Mouse (Mus musculus): ENCODE measurements around the gene Rsrc1. TPM values are rescaled to one million over a fixed set of nuclear protein-coding genes. Genes with fewer than 3 reads are reported as not detected.

Gene Rsrc1
- polyA plus RNA-seq, 1 experiment, result 12.9 TPM

GRCm38 (mm10) chr3:67144952-67145351 is 163.8 kb downstream of the Rsrc1 start:
- no peaks in the 10 kb centered on the region for H3K36me3 ChIP-seq (ENCODE audit: control insufficient read depth, insufficient read depth)
- TF ChIP-seq POLR2AphosphoS2 (IDR thresholded peaks at IDR 0.05; ENCODE audit: insufficient read length, low read depth) (no peak), MYOD1 (IDR thresholded peaks at IDR 0.05; ENCODE audit: control insufficient read depth in 1 of 3, insufficient read length in 2 of 3, low read depth in 2 of 3) (no peak), TCF3 (IDR thresholded peaks at IDR 0.05; ENCODE audit: insufficient read length, low read depth) (no peak), MYOG (IDR thresholded peaks at IDR 0.05; ENCODE audit: control insufficient read depth in 1 of 3, insufficient read depth in 1 of 3, insufficient read length in 2 of 3, low read depth in 2 of 3) (no peak), USF1 (IDR thresholded peaks at IDR 0.05; ENCODE audit: low read depth) (no peak), CEBPB (IDR thresholded peaks at IDR 0.05; ENCODE audit: insufficient read depth, poor library complexity, severe bottlenecking) (no peak), SRF (IDR thresholded peaks at IDR 0.05; ENCODE audit: control insufficient read depth, insufficient read length, low read depth) (no peak), TCF12 (IDR thresholded peaks at IDR 0.05; ENCODE audit: insufficient read depth, poor library complexity, severe bottlenecking) (no peak), REST (IDR thresholded peaks at IDR 0.05; ENCODE audit: insufficient read depth, insufficient read length) (no peak), MAX (IDR thresholded peaks at IDR 0.05; ENCODE audit: low read depth) (no peak), E2F4 (IDR thresholded peaks at IDR 0.05; ENCODE audit: insufficient read depth) (no peak), POLR2A (IDR thresholded peaks at IDR 0.05; ENCODE audit: insufficient read length, low read depth) (no peak)

GRCm38 (mm10) chr3:67146280-67146679 is 165.1 kb downstream of the Rsrc1 start:
- H3K36me3 ChIP-seq (ENCODE audit: control insufficient read depth, insufficient read depth), result no peaks in the 10 kb centered on the region
- no peaks in the 10 kb centered on the region for H3K79me2 ChIP-seq (ENCODE audit: control insufficient read depth, insufficient read depth)
- no peak overlapping the region for H3K4me2 ChIP-seq (ENCODE audit: low read depth)
- no peak overlapping the region for H3K4me3 ChIP-seq
- H3ac ChIP-seq (ENCODE audit: control insufficient read depth, insufficient read length), result no peak overlapping the region
- TF ChIP-seq REST (IDR thresholded peaks at IDR 0.05; ENCODE audit: insufficient read depth, insufficient read length), result no peak
- TF ChIP-seq CEBPB (IDR thresholded peaks at IDR 0.05; ENCODE audit: insufficient read depth, poor library complexity, severe bottlenecking), result peak; percentile 82; the same call in 1 of the 2 replicates
- no peaks in the 10 kb centered on the region for H3K27me3 ChIP-seq (ENCODE audit: control insufficient read depth, insufficient read depth, insufficient read length)

More at GRCm38 (mm10) chr3:67144952-67145351, 163.8 kb downstream of the Rsrc1 start:
- Histone ChIP-seq H3ac (ENCODE audit: control insufficient read depth, insufficient read length) (no peak overlapping the region), H3K4me2 (ENCODE audit: low read depth) (no peak overlapping the region), H3K79me2 (ENCODE audit: control insufficient read depth, insufficient read depth) (no peaks in the 10 kb centered on the region), H3K27me3 (ENCODE audit: control insufficient read depth, insufficient read depth, insufficient read length) (no peaks in the 10 kb centered on the region), H3K4me3 (no peak overlapping the region)

GRCm38 (mm10) chr3:67147246-67147645 is 166.1 kb downstream of the Rsrc1 start:
- TF ChIP-seq E2F4 (IDR thresholded peaks at IDR 0.05; ENCODE audit: insufficient read depth) (no peak), TCF12 (IDR thresholded peaks at IDR 0.05; ENCODE audit: insufficient read depth, poor library complexity, severe bottlenecking) (no peak), MYOG (IDR thresholded peaks at IDR 0.05; ENCODE audit: control insufficient read depth in 1 of 3, insufficient read depth in 1 of 3, insufficient read length in 2 of 3, low read depth in 2 of 3) (no peak), SRF (IDR thresholded peaks at IDR 0.05; ENCODE audit: control insufficient read depth, insufficient read length, low read depth) (no peak), TCF3 (IDR thresholded peaks at IDR 0.05; ENCODE audit: insufficient read length, low read depth) (no peak), MAX (IDR thresholded peaks at IDR 0.05; ENCODE audit: low read depth) (no peak), POLR2AphosphoS2 (IDR thresholded peaks at IDR 0.05; ENCODE audit: insufficient read length, low read depth) (no peak), REST (IDR thresholded peaks at IDR 0.05; ENCODE audit: insufficient read depth, insufficient read length) (no peak), USF1 (IDR thresholded peaks at IDR 0.05; ENCODE audit: low read depth) (no peak), CEBPB (IDR thresholded peaks at IDR 0.05; ENCODE audit: insufficient read depth, poor library complexity, severe bottlenecking) (no peak), POLR2A (IDR thresholded peaks at IDR 0.05; ENCODE audit: insufficient read length, low read depth) (no peak), MYOD1 (IDR thresholded peaks at IDR 0.05; ENCODE audit: control insufficient read depth in 1 of 3, insufficient read length in 2 of 3, low read depth in 2 of 3) (no peak)
- no peaks in the 10 kb centered on the region for H3K79me2 ChIP-seq (ENCODE audit: control insufficient read depth, insufficient read depth)
- no peaks in the 10 kb centered on the region for H3K27me3 ChIP-seq (ENCODE audit: control insufficient read depth, insufficient read depth, insufficient read length)
- no peaks in the 10 kb centered on the region for H3K36me3 ChIP-seq (ENCODE audit: control insufficient read depth, insufficient read depth)
- H3K4me3 ChIP-seq, result no peak overlapping the region
- no peak overlapping the region for H3K4me2 ChIP-seq (ENCODE audit: low read depth)
- no peak overlapping the region for H3ac ChIP-seq (ENCODE audit: control insufficient read depth, insufficient read length)

GRCm38 (mm10) chr3:67197179-67197578 is 216.0 kb downstream of the Rsrc1 start:
- H3K79me2 ChIP-seq (ENCODE audit: control insufficient read depth, insufficient read depth), result no peaks in the 10 kb centered on the region

GRCm38 (mm10) chr3:67213047-67213457 is 231.9 kb downstream of the Rsrc1 start:
- H3K36me3 ChIP-seq (ENCODE audit: control insufficient read depth, insufficient read depth), result no peaks in the 10 kb centered on the region
- H3K79me2 ChIP-seq (ENCODE audit: control insufficient read depth, insufficient read depth), result no peaks in the 10 kb centered on the region
- TF ChIP-seq REST (IDR thresholded peaks at IDR 0.05; ENCODE audit: insufficient read depth, insufficient read length) (no peak), TCF3 (IDR thresholded peaks at IDR 0.05; ENCODE audit: insufficient read length, low read depth) (no peak), E2F4 (IDR thresholded peaks at IDR 0.05; ENCODE audit: insufficient read depth) (no peak)
- H3K4me3 ChIP-seq, result no peak overlapping the region
- H3K4me2 ChIP-seq (ENCODE audit: low read depth), result no peak overlapping the region
- no peaks in the 10 kb centered on the region for H3K27me3 ChIP-seq (ENCODE audit: control insufficient read depth, insufficient read depth, insufficient read length)
- no peak overlapping the region for H3ac ChIP-seq (ENCODE audit: control insufficient read depth, insufficient read length)

More at GRCm38 (mm10) chr3:67197179-67197578, 216.0 kb downstream of the Rsrc1 start:
- Histone ChIP-seq H3K36me3 (ENCODE audit: control insufficient read depth, insufficient read depth) (no peaks in the 10 kb centered on the region), H3K4me3 (no peak overlapping the region), H3ac (ENCODE audit: control insufficient read depth, insufficient read length) (no peak overlapping the region), H3K27me3 (ENCODE audit: control insufficient read depth, insufficient read depth, insufficient read length) (no peaks in the 10 kb centered on the region), H3K4me2 (ENCODE audit: low read depth) (no peak overlapping the region)
- TF ChIP-seq POLR2AphosphoS2 (IDR thresholded peaks at IDR 0.05; ENCODE audit: insufficient read length, low read depth) (no peak), USF1 (IDR thresholded peaks at IDR 0.05; ENCODE audit: low read depth) (no peak), MYOD1 (IDR thresholded peaks at IDR 0.05; ENCODE audit: control insufficient read depth in 1 of 3, insufficient read length in 2 of 3, low read depth in 2 of 3) (no peak), SRF (IDR thresholded peaks at IDR 0.05; ENCODE audit: control insufficient read depth, insufficient read length, low read depth) (no peak), MAX (IDR thresholded peaks at IDR 0.05; ENCODE audit: low read depth) (no peak)

Data from myocyte (in vitro differentiated cells).